Mouse (Mus musculus) layer of hippocampus, adult 8-10 months (tissue): ENCODE measurements around the gene Armh1. TPM values are rescaled to one million over a fixed set of nuclear protein-coding genes. Genes with fewer than 3 reads are reported as not detected.
"Not testable (repeated sequence)": the region's sequence is repeated elsewhere in the genome, so short reads cannot be mapped to it uniquely, and the experiment has no call there.

Experiments used
- DNase-seq, 2 experiments: peaks; one replicate each; pipeline ENCODE4 v3.0.0; 2022; ENCODE audit warnings: low spot score in 2 of 2
- total RNA-seq, 4 experiments: library from RNA; stranded (reverse); gene quantifications; 2 replicates each; pipeline ENCODE4 v1.2.4; 2022

Gene Armh1
- total RNA-seq, 4 experiments from 2014 or later = 0.40 to 0.75 (median 0.59) TPM

DNA sequence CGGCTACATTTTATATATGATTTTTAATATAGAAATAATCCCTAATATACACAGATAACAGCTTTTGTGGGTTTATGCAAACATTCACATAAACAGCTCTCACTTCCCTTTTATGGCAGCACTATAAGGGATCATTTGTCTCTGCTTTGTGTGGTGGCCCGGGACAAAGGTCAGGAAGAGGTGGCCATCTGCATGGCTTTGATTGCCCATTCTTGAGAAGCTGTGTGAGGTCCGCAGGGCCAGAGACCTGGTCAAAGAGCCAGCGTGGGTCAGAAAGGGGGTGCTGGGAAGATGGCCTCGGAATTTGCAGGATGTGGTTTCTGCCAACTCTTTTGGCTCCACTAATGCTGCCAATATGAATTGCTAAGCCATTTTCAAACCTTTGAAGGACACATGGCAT, 28.9 kb downstream of the Armh1 start:
- DNase-seq = no peak

DNA sequence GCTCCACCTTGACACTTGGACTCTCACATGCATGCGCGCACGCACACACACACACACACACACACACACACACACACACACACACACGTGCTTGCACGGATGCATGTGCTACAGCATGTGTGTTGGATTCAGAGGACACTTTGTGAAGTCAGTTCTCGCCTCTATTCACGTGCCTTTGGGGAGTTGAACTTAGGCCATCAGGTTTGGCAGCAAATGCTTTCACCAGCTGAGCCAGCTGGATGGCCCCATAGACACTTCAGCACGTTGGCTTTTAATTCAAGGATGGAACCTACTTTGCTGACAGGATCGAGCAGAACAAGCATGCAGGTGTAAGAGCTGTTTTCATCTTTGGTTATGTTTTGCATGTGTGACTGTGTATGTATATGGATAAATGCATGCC, 30.1 kb downstream of the Armh1 start:
- DNase-seq = no peak

DNA sequence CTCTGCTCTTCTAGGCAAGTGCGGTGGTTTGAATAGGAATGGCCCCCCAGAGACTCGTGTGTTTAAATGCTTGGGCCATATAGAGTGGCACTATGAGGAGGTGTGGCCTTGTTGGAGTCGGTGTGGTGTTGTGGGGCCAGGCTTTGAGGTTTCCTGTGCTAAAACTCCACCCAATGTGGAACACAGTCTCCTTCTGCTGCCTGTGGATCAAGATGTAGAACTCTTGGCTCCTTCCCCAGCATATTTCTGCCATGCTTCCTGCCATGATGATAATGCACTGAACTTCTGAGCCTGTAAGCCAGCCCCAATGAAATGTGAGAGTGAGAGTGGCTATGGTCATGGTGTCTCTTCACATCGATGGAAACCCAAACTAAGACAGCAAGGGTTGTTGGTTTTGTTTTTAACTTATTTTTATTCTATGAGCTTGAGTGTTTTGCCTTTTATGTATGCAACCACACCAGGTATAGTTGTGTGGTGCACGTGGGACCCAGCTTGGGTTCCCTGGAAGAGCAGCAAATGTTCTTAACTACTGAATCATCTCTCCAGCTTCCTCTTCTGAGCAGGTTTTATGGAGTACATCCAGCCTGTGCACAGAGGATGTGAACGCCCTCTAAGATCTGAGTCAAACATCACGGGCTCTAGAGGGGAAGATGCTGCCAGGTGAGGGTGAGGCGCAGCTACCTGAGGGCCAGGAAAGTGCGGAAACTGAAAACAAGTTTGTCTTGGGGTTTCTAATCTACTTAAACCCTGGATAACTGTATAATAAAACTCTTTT, 31.0 kb downstream of the Armh1 start:
- DNase-seq = no peak

DNA sequence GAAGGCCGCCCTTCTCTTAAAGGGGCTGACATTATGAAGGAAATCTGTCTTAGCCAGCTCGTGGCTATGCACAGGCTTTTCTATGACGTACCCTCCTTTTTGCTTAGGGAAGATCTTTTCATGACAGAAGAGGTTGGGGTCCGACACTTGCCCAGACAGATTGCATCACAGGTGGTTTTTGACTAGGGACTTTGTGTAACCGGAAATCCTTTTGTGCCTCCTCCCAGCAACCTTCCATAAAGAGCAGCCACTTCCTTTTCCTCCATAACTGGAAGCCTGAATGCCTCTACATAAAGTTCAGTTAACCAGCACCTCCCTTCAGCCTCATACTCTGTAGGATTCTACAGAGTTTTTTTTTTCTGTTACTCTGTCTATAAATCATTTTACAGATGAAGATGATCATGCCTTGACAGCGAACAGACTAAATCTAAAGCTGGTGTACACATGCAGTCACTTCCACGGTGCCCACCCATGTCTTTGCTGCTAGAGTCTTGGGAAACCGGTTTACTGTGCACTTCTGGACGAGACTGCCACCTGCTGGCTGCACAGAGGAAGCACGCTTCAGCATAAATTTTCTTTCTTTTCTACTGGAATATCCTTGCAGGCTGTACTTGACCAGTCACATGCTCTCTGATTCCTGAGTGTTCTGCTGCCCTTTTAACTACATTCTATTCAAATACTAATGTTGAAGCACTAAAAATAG, 33.3 kb downstream of the Armh1 start:
- DNase-seq = no peak

DNA sequence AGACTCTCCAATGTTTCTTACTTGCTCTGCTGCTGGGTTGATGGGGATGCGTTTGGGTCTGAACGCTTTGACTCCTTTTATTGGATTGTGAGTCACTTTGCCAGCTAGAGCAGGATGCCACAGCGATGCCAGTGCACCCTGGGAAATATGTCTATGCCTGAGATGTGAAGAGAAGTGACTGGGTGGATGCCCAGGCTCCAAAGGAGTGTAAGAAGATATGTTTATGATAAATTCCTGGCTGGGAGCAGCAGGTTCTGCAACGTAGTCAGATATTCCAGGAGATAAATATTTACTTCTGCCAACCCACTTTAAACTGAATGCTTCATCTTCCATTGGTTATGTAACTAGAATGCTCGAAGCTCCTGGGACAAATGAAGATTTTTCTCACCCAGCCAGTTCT, 34.9 kb downstream of the Armh1 start:
- peak in 1 of 2 experiments; percentile 39 for DNase-seq

GRCm38 (mm10) chr4:117214250-117214649, 37.7 kb downstream of the Armh1 start:
- DNase-seq = no peak

GRCm38 (mm10) chr4:117210147-117211074, 41.5 kb downstream of the Armh1 start:
- peak in 1 of 2 experiments; percentile 55 for DNase-seq

- no peak for DNase-seq
Measured at GRCm38 (mm10) chr4:117209592-117209991, 42.3 kb downstream of the Armh1 start.

- no peak for DNase-seq
Measured at GRCm38 (mm10) chr4:117202992-117203354, 49.0 kb downstream of the Armh1 start.

DNA sequence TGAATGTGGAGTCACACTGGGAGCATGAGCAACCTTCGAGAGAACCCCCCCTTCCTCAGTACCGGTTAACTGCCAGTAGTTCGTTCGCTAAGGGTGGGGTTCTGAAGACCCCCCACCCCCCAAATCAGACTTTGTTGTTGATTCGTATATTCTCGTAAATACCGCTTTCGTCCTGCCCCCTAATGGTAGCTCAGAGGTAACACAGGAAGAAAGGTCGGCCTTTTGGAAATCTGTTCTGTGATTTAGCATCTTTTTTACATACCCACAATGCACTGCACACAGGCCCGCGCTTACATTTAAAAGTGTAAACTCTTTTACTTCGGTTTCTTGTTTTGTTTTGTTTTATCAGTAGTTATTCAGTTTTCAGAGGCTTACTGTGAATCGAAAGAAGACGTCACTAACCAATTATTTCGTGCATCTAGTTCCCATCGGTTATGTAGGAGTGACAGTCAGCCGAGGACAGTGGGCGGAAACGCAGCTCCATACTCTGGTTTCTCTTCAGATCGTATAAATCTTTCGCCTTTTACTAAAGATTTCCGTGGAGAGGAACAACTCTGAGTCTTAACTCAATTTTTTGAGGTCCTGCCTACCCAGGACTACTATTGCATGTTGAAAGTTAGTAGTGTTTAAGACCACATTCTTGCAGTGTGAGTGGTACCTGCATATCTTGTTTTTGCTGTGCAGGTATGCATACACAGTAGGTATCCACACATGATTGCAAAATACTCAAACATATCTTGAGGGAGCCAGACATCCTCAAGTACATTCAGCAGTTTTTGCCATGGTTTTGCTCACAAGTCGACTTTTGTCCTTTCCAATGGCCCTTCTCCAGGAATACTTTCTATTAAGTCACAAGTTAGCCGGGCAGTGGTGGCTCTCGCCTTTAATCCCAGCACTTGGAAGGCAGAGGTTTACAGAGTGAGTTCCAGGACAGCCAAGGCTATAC, 49.6 kb downstream of the Armh1 start:
- no peak for DNase-seq

DNA sequence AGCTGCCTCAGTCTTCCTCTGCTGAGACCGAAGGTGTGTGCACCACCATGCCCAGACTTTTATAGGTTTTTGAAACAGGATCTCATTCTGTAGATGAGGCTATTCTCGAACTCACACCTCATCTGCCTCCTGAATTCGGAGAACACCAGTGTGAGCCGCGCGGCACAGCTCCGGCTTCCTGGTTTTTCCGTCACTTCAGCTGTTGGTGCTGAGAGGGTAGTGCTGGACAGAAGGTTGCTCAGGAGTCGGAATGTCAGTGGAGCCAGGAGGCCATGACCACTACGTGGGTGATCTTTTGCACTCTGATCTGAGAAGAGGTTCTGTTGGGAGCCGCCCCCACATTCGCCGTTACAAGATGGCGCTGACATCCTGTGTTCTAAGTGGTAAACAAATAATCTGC, 60.1 kb downstream of the Armh1 start:
- no peak for DNase-seq

- no peak for DNase-seq
Measured at GRCm38 (mm10) chr4:117190660-117191059, 61.3 kb downstream of the Armh1 start.

- peak in 1 of 2 experiments; percentile 9 for DNase-seq
Measured at GRCm38 (mm10) chr4:117189856-117190543, 61.9 kb downstream of the Armh1 start.

GRCm38 (mm10) chr4:117189382-117189855, 62.5 kb downstream of the Armh1 start:
- peak; percentile 53 to 82 for DNase-seq

- no peak for DNase-seq
Measured at GRCm38 (mm10) chr4:117188969-117189368, 63.0 kb downstream of the Armh1 start.

GRCm38 (mm10) chr4:117182759-117183096, 69.2 kb downstream of the Armh1 start:
- DNase-seq = not testable (repeated sequence)

DNA sequence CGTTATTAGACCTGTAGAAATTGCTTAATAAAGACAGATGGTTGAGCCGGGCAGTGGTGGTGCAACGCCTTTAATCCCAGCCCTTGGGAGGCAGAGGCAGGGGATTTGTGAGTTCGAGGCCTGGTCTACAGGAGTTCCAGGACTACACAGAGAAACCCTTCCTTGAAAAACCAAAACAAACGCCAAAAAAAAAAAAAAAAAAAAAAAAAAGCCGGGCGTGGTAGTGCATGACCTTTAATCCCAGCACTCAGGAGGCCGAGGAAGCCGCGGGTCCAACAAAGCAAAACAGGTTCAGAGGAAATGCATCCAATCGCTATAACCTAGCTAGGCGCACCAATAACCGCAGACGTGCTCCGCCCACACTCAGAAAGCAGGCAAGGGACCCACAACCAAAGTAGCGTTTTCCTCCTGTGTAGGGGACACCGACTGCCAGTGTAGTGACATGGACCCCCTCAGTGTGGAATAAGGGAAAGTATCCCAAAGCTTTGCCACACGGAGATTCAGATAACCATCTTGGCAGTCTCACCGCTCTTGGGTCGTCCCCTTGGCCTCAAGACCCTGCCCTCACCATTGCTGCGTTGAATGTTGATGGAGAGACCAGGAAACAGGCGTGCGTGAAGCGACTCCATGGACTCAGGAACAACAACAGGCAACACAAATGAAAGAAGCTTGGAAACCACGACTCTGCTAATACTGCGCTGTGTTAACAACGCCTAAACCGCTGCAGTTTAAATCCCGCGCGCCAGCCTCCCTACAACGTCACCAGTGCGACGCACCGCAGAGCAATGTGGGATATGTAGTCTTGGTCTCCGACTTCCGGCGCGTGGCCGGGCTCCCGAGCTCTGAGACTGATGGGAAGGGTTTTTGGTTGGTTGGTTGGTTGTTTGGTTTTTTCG, 69.8 kb downstream of the Armh1 start, which contains the start of gene Kif2c:
Gene Kif2c, minus strand, starts transcription at position 777 of the 896 bp plus-strand sequence.
- peak; percentile 87 to 92 for DNase-seq

- no peak for DNase-seq
Measured at GRCm38 (mm10) chr4:117169936-117170335, 82.0 kb downstream of the Armh1 start.
